Mouse (Mus musculus): ENCODE measurements around the gene Snrpd3. TPM values are rescaled to one million over a fixed set of nuclear protein-coding genes. Genes with fewer than 3 reads are reported as not detected.

The Snrpd3 gene
- polyA plus RNA-seq (2017; shearing (Covaris generic)) = 135 TPM

DNA sequence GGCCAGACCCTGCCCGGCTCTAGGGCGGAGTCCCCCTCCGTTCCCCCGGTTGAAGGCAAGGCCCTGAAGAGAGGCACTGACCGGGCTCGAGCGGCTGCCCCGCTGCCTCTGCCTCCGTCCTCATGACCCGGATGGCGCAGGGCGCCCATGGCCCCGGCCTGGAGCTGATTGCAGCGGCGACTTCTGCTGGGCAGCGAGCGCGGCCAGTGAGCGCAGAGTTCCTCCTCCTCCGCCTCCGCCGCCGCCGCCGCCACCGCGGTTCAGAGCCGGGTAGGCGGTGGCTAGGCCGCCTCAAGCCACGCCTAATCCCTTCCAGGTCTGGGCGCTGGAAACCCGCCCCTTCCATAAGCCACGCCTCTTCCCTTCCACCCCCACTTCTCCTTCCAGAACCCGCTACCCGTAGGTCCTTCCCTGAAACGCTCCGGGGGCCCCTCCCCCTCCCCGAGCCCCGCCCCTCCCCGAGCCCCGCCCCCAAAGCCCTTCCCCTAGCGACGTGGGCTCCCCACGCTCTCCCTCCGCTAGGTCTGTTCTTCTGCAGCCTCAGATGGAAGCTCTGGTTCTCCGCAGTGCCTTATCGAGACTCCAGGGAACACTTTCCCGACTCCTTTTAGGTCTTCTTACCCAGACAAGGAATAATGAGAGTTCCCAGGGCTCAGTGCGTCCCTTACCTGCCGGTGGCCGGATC, at the start of gene Snrpd3:
Snrpd3 (plus strand) TSS at position 479 of the 685 bp plus-strand sequence.

DNA sequence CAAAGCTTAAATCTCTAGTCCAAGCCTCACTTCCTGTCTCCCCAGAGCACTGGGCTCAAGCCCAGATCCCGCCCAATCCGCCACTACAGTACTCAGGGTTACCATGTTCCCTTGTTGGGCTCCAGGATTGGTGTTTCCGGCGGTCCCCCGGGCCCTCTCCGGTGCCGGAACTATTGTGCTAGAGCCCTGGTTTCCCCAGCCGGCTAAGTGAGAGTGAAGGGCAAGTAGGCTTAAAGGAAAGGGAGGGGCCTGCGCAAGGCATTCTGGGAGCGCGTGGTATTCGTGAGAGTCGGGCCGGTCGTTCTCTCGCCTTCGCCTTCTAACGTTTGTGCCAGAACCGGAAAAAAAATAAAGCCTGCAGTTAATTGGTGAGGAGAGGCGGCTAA, 400 bp downstream of the Snrpd3 start, which contains the start of gene Gucd1:
Gucd1 (minus strand) TSS at position 215 of the 386 bp plus-strand sequence.

DNA sequence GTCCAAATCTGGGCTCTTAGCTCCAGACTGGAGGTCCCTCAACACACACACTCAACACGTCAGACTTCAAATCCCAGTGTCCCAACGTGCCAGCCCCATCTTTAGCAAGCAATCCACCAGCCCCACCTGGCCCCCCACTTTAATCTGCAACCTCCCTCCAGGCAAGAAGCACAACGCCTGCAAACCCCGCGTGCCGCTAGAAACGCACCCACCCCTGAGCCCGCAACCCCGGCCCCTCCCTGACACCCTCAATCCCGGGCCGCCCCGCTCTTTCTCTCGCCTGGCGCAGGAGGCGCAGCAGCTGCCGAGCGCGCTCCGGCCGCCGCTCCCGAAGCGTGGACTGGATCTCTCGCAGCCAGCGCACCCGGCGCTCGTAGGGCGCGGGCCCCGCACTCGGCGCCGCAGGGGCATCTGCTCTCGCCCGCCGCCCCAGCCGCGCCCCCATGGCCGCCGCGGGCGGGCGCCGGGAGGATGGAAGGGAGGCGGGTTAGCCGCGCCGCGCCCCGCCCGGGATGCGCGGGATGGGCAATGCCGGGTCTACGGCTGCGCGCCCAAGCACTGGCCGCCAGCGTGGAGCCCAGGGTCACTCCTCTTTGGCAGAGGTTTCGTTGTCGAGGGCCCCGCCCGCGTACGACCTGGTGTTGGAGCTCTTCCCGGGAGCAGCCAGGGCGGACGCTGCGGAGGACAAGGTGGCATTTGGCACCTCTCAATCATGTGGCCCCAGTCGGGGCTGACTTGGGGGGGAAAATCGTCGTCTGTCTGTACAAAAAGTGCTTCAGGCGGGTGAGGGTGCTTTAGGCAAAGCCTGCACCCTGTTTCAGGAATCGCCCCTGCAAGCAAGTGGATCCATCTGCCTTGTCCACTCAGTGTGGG, 42.6 kb downstream of the Snrpd3 start, which contains the start of gene Lrrc75b:
Lrrc75b (minus strand) TSS at position 655 of the 873 bp plus-strand sequence.

DNA sequence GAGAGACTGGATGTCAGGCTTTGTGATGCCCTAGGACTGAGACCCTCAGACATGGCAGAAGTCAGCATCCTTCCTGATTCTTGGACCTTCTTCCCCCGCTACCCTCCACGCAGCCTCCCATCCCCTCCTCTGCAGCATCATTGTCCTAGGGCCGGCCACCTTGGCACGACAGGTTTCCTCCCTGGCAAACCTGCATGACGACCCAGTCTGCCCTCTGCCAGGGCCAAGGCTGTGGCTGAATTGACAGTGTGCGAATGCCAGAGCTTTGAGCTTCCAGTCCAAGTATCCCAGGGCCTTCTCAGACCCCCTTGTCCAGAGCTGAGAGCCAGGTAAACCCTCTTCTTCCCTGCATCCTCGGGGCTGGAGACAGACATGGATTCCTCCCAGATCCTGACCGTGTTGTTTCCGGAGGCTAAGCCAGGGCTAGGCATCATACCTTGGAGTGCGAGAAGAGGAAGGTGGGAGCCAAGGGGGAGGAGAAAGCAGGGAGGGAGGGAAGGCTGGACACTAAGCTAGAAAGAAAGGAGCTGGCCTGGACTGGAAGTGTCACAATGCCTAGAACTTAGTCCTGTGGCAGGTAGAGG, 43.8 kb downstream of the Snrpd3 start, which contains the start of gene Ggt1:
Ggt1 (plus strand) TSS at position 534 of the 584 bp plus-strand sequence.

Other genes starting within 250 kb of the Snrpd3 start
- 194 TPM for gene Adora2a, start 200.7 kb upstream of the Snrpd3 start, polyA plus RNA-seq (2017; shearing (Covaris generic))
- gene Upb1, start 116.4 kb upstream of the Snrpd3 start, polyA plus RNA-seq (2017; shearing (Covaris generic)) = 0.65 TPM
- 18.0 TPM for gene Gucd1, start 421 bp downstream of the Snrpd3 start, polyA plus RNA-seq (2017; shearing (Covaris generic))
- gene Lrrc75b, start 42.8 kb downstream of the Snrpd3 start, polyA plus RNA-seq (2017; shearing (Covaris generic)) = 2.0 TPM
- gene Ggt1, start 44.1 kb downstream of the Snrpd3 start, polyA plus RNA-seq (2017; shearing (Covaris generic)) = 7.5 TPM
- gene Ggt5, start 71.8 kb downstream of the Snrpd3 start, polyA plus RNA-seq (2017; shearing (Covaris generic)) = 5.0 TPM
- 6.8 TPM for gene Susd2, start 126.5 kb downstream of the Snrpd3 start, polyA plus RNA-seq (2017; shearing (Covaris generic))
- gene Cabin1, start 246.8 kb downstream of the Snrpd3 start, polyA plus RNA-seq (2017; shearing (Covaris generic)) = 51.8 TPM